Mouse (Mus musculus) skeletal muscle tissue, postnatal 0 days (tissue): ENCODE measurements around the gene Pnpla8. TPM values are rescaled to one million over a fixed set of nuclear protein-coding genes. Genes with fewer than 3 reads are reported as not detected.

Source experiments
- microRNA-seq, 2 experiments: library from miRNA; unstranded; fragments of <30 nt; microRNA quantifications; one replicate each; pipeline ENCODE4; 2016
- polyA plus RNA-seq: library from polyadenylated mRNA; unstranded; fragments of >200 nt; fragmentation: Nextera tagmentation; extraction: Ambion mirVana; gene quantifications from 2 replicates; pipeline ENCODE4 v1.2.1, GENCODE M21; 2015

The Pnpla8 gene
- polyA plus RNA-seq, result 64.5 and 84.5 TPM in 2 replicates

DNA sequence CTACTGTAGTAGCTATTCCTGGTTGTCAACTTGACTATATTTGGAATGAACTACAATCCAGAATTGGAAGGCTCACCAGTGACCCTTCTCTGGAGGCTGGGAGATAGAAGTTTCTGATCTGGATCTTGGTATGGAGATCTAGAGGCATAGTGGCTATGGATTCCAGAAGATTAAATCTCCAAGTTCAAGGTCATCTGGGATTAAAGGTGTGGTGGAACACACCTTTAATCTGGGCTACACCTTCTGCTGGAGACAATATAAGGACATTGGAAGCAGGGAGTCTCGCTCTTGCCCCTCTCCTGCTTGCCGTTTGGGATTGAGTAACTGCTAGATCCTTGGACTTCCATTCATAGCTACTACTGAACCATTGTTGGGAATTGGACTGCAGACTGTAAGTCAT is at the start of gene Pnpla8:
TSS of gene Pnpla8 (plus strand) at position 301 of the 400 bp plus-strand sequence.

DNA sequence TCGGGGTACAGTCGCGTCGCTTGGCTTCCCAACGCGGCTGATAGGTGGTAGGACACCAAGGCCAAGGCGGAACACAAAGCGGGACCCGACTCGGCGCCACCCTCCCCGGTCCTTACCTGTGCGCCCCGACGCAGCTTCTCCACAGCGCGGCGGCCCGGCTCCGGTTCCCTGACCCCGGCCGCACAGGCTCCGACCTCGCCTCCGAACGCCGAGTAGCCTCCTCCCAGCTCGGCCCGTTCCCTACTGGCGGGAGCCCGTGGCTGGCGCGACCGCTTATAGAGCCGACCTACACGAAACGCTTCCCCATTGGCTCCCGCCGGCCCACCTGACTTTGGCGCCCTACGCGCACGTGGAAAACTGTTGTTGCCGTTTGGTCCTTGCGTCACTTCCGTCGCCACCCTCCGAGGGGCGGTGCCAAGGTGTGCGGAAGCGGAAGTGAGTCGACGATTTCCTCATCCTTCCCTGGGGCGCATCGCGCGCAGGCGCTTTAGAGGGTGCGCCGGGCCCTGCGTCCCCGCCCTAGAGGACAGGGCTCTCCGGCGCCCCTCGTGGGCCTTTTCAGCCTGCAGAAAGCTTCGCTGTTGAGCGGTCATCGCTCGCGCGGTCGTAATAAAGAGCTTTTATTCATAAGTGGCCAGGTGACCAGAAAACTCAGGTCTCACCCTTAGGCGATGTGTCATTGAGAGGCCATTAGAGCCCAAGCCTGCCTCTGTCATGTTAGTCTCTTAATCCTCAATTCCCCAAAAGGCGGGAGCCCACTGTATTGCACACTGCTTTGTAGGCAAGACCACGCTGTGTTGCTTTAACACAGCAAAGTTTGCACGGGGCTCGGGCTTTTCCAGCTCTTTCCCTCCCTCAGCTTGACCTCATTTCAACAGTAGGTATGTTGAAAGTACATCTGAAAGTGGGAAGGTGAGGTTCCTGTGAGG is 11.1 kb upstream of the Pnpla8 start, which contains the start of gene Dnajb9:
TSS of gene Dnajb9 (minus strand) at position 503 of the 929 bp plus-strand sequence.

DNA sequence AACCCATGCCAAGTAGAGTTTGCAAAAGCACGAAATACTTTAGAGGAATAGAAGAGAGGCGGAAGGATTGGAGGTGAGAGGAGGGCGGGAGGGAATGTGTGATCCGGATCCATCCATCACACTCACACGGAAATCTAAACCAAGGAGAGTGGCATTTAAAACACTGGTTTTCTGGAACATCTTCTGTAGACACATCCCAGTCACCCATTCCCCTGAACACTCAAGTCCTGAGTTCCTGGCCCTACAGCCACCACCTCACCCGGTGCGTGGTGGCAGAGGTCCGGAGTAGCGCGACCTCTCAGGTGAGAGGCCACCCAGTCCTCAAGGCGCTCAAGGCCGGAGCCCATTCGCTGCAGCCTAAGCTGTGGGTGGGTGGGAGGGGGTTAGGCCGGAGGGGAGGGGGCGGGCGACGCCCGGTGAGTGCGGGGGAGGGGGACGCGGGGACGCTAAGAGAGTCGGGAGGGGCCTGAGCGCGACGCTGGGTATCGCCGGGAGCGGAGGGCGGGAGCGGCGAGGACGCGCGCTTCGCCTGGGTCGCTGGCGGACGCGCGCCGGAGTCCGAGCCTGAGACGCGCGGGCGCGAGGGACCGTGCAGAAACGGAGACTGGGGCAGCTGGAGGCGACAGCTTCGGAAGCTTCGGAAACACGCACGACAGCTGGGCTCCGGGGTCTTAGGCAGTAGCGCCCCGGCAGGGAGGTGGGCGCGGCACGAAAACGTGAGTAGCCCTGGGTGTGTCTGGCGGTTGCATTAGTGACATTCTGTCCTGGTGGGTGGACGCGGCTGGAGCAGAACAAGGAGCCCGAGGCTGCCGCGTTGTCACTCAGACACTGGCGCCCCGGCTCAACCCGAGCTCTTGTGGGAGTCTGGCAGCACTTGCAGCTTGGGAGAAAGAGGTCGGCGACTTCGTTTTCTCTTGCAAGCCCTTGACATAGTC is 107.5 kb downstream of the Pnpla8 start, which contains the start of gene Nrcam:
TSS of gene Nrcam (plus strand) at position 505 of the 935 bp plus-strand sequence.

Small RNA genes lying within 50 kb of the gene (microRNA-seq; reads per million reads assigned to microRNA genes)
- 0.20 to 0.42 reads per million in 2 experiments for gene Mir5627

Other genes with a start within 250 kb of the Pnpla8 start
- 19.4 and 24.0 TPM in 2 replicates for gene Dnajb9, start 11.0 kb upstream of the Pnpla8 start, polyA plus RNA-seq
- 5.0 and 6.1 TPM in 2 replicates for gene Nrcam, start 107.5 kb downstream of the Pnpla8 start, polyA plus RNA-seq